19 mouse cellular contexts compared by ENCODE assay signal in genomic region chr1:54545200-54545599, GRCm38 (mm10).
"Had no signal": no experiment of that assay in that cellular context is flagged by ENCODE, and none has a peak within 500 bp of the region (broad histone marks: within the 10 kb centered on the region; RNA-seq: fewer than 3 reads in every experiment).

No protein-coding gene starts in this region.

- H3K27me3 ChIP-seq: limb, embryonic 13.5 days; liver, embryonic 13.5 days; midbrain, embryonic 12.5 days; midbrain, embryonic 15.5 days; neural tube, embryonic 12.5 days; neural tube, embryonic 15.5 days; stomach, embryonic 15.5 days had no signal

- H3K4me3 ChIP-seq: layer of hippocampus, adult 2 months; limb, embryonic 10.5 days; limb, embryonic 13.5 days; liver, embryonic 13.5 days; midbrain, embryonic 12.5 days; midbrain, embryonic 15.5 days; neural tube, embryonic 12.5 days; neural tube, embryonic 15.5 days; stomach, embryonic 15.5 days had no signal

- DNase-seq: layer of hippocampus, adult 9-11 months; liver; liver, embryonic 13.5 days; lung, embryonic 14.5 days; right cerebral cortex, adult 18-20 months; right cerebral cortex, postnatal 14 days; right cerebral cortex, postnatal 4 days; spleen, adult 18-20 months; thymus, postnatal 25 days had no signal

- H3K4me2 ChIP-seq: limb, embryonic 13.5 days; liver, embryonic 13.5 days; lung, embryonic 14.5 days; midbrain, embryonic 12.5 days; midbrain, embryonic 15.5 days; neural tube, embryonic 12.5 days; neural tube, embryonic 15.5 days; stomach, embryonic 15.5 days had no signal

- ATAC-seq: lung, postnatal 0 days; midbrain, embryonic 15.5 days had no signal

- H3K36me3 ChIP-seq: liver, embryonic 13.5 days had no signal

- H3K9ac ChIP-seq: limb, embryonic 13.5 days; liver, embryonic 13.5 days; lung, embryonic 14.5 days; midbrain, embryonic 12.5 days; midbrain, embryonic 15.5 days; neural tube, embryonic 12.5 days; neural tube, embryonic 15.5 days; stomach, embryonic 15.5 days had no signal

- H3K27ac ChIP-seq: layer of hippocampus, adult 2 months; limb, embryonic 10.5 days; limb, embryonic 13.5 days; liver, embryonic 13.5 days; macrophage; midbrain, embryonic 12.5 days; midbrain, embryonic 15.5 days; neural tube, embryonic 12.5 days; neural tube, embryonic 15.5 days; stomach, embryonic 15.5 days had no signal

- H3K9me3 ChIP-seq: limb, embryonic 10.5 days; limb, embryonic 13.5 days; liver, embryonic 13.5 days; midbrain, embryonic 12.5 days; midbrain, embryonic 15.5 days; neural tube, embryonic 12.5 days; neural tube, embryonic 15.5 days; stomach, embryonic 15.5 days had no signal

- H3K4me1 ChIP-seq: limb, embryonic 10.5 days; limb, embryonic 13.5 days; liver, embryonic 13.5 days; midbrain, embryonic 12.5 days; midbrain, embryonic 15.5 days; neural tube, embryonic 12.5 days; neural tube, embryonic 15.5 days; stomach, embryonic 15.5 days had no signal
